Mouse (Mus musculus) forebrain, embryonic 14.5 days (tissue): Measurements from ENCODE around the gene Cdyl. TPM values are rescaled to one million over a fixed set of nuclear protein-coding genes. Genes with fewer than 3 reads are reported as not detected.

Experiments
- ATAC-seq: fragments of 200-750 bp; cut with Nextera tagmentation; 2 replicates; pipeline ENCODE4 v1.8.0; 2017; ENCODE audit warnings: mild to moderate bottlenecking, moderate library complexity
- DNase-seq: peaks from one replicate; pipeline ENCODE4 v3.0.0-alpha.2; 2015; ENCODE audit warnings: low spot score
- H3K27ac ChIP-seq: fragments of 300-500 bp; sonication (generic); 2 replicates; pipeline ENCODE4 v1.5.1; 2014; ENCODE audit warnings: low read depth, mild to moderate bottlenecking, control low read depth, low read length, moderate library complexity
- H3K27me3 ChIP-seq: fragments of 300-500 bp; sonication (generic); replicated peaks from 2 replicates; pipeline ENCODE4 v1.6.1; 2014; ENCODE audit warnings: low read length, control low read depth, mixed read lengths; ENCODE audit not compliant: control insufficient read depth, insufficient read depth
- H3K36me3 ChIP-seq: fragments of 300-500 bp; sonication (generic); 2 replicates; pipeline ENCODE4 v1.6.1; 2014; ENCODE audit warnings: low read length, control low read depth; ENCODE audit not compliant: control insufficient read depth, insufficient read depth
- H3K4me1 ChIP-seq: fragments of 300-500 bp; sonication (generic); 2 replicates; pipeline ENCODE4 v1.6.1; 2014; ENCODE audit warnings: antibody characterized with exemption, low read length, control low read depth; ENCODE audit not compliant: control insufficient read depth, insufficient read depth
- H3K4me2 ChIP-seq: fragments of 300-500 bp; sonication (generic); 2 replicates; pipeline ENCODE4 v1.6.1; 2014; ENCODE audit warnings: mild to moderate bottlenecking, control low read depth, low read length
- H3K4me3 ChIP-seq: fragments of 300-500 bp; sonication (generic); 2 replicates; pipeline ENCODE4 v1.5.1; 2014; ENCODE audit warnings: low read depth, low read length, control low read depth
- H3K9ac ChIP-seq: fragments of 300-500 bp; sonication (generic); 2 replicates; pipeline ENCODE4 v1.6.1; 2014; ENCODE audit warnings: mild to moderate bottlenecking, low read length, control low read depth, moderate library complexity
- H3K9me3 ChIP-seq: fragments of 300-500 bp; sonication (generic); replicated peaks from 2 replicates; pipeline ENCODE4 v1.6.1; 2016; ENCODE audit warnings: low read length, control low read depth, mixed read lengths; ENCODE audit not compliant: control insufficient read depth
- WGBS: fragments of 180-500 bp; shearing (Covaris S2); extraction: QIAGEN DNeasy Blood & Tissue Kit; methylation state at CpG from one replicate; pipeline ENCODE4 v1.1.7; 2014; 5-methylcytosine and 5-hydroxymethylcytosine counted together
- polyA plus RNA-seq: library from polyadenylated mRNA; unstranded; fragments of >200 nt; fragmentation: Nextera tagmentation; extraction: Ambion mirVana; gene quantifications from 2 replicates; pipeline ENCODE4 v1.2.1, GENCODE M21; 2014

Gene Cdyl
- polyA plus RNA-seq, 1 experiment from 2014 or later, result 4.5 TPM

DNA sequence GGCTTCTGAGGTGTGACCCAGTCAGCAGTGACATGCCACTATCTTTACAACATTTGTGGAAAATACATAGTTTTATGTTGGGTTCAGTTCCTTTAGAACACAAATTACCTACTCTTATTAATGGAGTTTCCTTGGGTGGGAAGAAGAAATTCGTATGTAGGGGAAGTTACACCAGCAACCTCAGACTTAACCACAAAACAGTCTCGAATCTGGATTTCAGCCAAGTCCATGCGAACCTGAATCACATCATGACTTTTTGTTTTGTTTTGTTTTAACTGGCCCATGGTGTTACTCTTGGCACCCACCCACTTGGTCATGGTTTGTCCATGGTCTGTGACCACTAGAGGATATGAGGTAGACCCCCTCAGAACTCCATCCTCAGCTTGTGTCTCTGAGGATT lies 211.5 kb downstream of the Cdyl start:
- no peak for DNase-seq
- Histone ChIP-seq H3K27ac (no peak overlapping the region), H3K9me3 (no peaks in the 10 kb centered on the region), H3K4me2 (no peak overlapping the region), H3K27me3 (no peaks in the 10 kb centered on the region), H3K9ac (no peak overlapping the region), H3K4me1 (no peaks in the 10 kb centered on the region), H3K36me3 (no peaks in the 10 kb centered on the region), H3K4me3 (no peak overlapping the region)
- 87% methylated on average over 3 of the region's 3 CpGs for WGBS
- no peak for ATAC-seq

DNA sequence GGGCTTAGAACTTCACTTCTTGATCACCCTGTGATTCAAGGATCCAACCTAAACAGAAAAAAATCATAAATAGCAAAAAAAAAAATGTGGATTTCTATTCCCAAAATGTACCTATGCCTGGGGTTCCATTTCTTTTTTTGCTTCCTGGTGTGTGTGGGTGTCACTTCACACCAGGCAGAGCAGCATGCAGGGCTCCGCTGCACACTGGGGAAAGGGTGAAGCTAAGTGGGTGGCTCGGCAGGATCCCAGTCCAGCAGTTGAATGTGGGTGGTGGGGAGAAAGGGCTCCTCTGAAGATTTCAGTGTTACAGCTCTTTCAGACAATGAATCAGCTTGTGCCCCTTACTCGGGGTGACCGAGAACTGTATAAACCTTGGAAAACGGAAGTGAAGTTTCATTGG lies 215.8 kb downstream of the Cdyl start:
- ATAC-seq (no peak), DNase-seq (no peak)
- no peak overlapping the region for H3K4me2 ChIP-seq
- H3K27me3 ChIP-seq, result no peaks in the 10 kb centered on the region
- no peak overlapping the region for H3K9ac ChIP-seq
- H3K27ac ChIP-seq, result no peak overlapping the region
- no peaks in the 10 kb centered on the region for H3K36me3 ChIP-seq
- H3K4me3 ChIP-seq, result no peak overlapping the region
- H3K9me3 ChIP-seq, result no peaks in the 10 kb centered on the region
- no peaks in the 10 kb centered on the region for H3K4me1 ChIP-seq
- 92% methylated on average over 5 of the region's 5 CpGs for WGBS

GRCm38 (mm10) chr13:35878282-35878681 lies 218.6 kb downstream of the Cdyl start:
- Histone ChIP-seq H3K9ac (no peak overlapping the region), H3K4me2 (no peak overlapping the region), H3K4me3 (no peak overlapping the region), H3K27ac (no peak overlapping the region), H3K4me1 (no peaks in the 10 kb centered on the region), H3K27me3 (no peaks in the 10 kb centered on the region), H3K9me3 (no peaks in the 10 kb centered on the region), H3K36me3 (no peaks in the 10 kb centered on the region)
- DNase-seq, result no peak
- ATAC-seq, result no peak
- WGBS, result 70% methylated on average over 1 of the region's 1 CpGs

GRCm38 (mm10) chr13:35879068-35879467 lies 219.4 kb downstream of the Cdyl start:
- H3K4me2 ChIP-seq, result no peak overlapping the region
- 49% methylated on average over 5 of the region's 5 CpGs for WGBS
- DNase-seq, result no peak
- no peak overlapping the region for H3K4me3 ChIP-seq
- H3K4me1 ChIP-seq, result no peaks in the 10 kb centered on the region
- H3K9ac ChIP-seq, result no peak overlapping the region
- no peaks in the 10 kb centered on the region for H3K27me3 ChIP-seq
- H3K36me3 ChIP-seq, result no peaks in the 10 kb centered on the region
- ATAC-seq, result no peak
- H3K27ac ChIP-seq, result no peak overlapping the region
- H3K9me3 ChIP-seq, result no peaks in the 10 kb centered on the region

DNA sequence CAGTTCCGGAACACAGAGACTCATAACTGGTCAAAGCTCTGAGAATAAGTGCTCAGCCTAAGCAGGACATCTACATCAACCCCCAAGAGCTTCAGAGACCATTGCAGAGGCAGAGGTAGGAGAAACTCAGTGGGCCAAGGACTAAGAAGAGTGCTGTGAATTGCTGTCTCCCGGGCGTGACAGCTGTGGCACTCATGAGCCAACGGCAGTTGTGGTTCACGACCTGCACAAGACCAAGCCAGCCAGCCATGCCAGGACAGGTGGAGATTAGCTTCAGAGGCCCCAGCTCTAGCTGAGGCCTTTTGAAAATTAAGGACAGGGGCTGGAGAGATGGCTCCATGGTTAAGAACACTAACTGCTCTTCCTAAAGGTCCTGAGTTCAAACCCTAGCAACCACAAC lies 219.9 kb downstream of the Cdyl start:
- Histone ChIP-seq H3K36me3 (no peaks in the 10 kb centered on the region), H3K4me3 (no peak overlapping the region), H3K9me3 (no peaks in the 10 kb centered on the region), H3K27me3 (no peaks in the 10 kb centered on the region), H3K27ac (no peak overlapping the region), H3K4me1 (no peaks in the 10 kb centered on the region), H3K9ac (no peak overlapping the region), H3K4me2 (no peak overlapping the region)
- no peak for ATAC-seq
- no peak for DNase-seq
- 88% methylated on average over 5 of the region's 5 CpGs for WGBS

GRCm38 (mm10) chr13:35880555-35881046 lies 221.0 kb downstream of the Cdyl start:
- Histone ChIP-seq H3K27me3 (no peaks in the 10 kb centered on the region), H3K4me1 (no peaks in the 10 kb centered on the region), H3K4me3 (no peak overlapping the region), H3K9ac (no peak overlapping the region), H3K27ac (no peak overlapping the region), H3K4me2 (no peak overlapping the region), H3K36me3 (no peaks in the 10 kb centered on the region), H3K9me3 (no peaks in the 10 kb centered on the region)
- peak; percentile 69 for DNase-seq
- 75% methylated on average over 6 of the region's 6 CpGs for WGBS
- ATAC-seq, result peak; percentile 61

DNA sequence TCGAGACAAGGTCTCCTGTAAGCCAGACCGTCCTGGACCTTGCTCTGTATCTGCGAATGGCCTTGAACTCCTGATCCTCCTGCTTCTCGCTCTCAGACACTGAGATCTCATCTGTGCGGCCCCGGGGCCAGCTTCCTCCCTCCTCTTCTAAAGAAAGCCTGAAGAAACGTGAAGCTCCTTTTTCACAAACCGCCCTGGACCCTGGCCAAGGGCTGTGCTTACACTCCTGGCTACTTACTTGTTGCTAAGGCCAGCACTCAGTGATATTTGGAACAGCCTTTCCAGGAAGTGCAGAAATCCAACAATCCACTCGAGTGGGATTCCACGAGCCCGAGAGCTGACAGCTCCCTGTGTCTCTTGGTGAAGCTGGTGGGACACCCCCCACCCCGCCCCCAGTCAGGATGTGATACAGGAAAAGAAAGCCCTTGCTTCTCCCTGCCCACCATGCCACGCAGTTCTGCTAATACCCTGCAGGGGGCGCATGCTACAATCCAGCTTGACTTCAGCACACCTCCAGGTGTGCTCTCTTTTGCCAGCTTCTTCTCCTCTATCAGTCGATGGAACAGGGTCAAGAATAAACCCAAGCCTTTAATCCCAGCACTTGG lies 226.6 kb downstream of the Cdyl start:
- Histone ChIP-seq H3K9ac (no peak overlapping the region), H3K4me2 (no peak overlapping the region), H3K36me3 (no peaks in the 10 kb centered on the region), H3K27ac (no peak overlapping the region), H3K9me3 (no peaks in the 10 kb centered on the region; the same call in 1 of the 2 replicates), H3K4me3 (no peak overlapping the region), H3K27me3 (no peaks in the 10 kb centered on the region), H3K4me1 (no peaks in the 10 kb centered on the region)
- DNase-seq (peak; percentile 32), ATAC-seq (no peak)
- 39% methylated on average over 15 of the region's 15 CpGs for WGBS

GRCm38 (mm10) chr13:35892866-35893265 lies 233.2 kb downstream of the Cdyl start:
- Histone ChIP-seq H3K4me2 (no peak overlapping the region), H3K9me3 (no peaks in the 10 kb centered on the region; the same call in 1 of the 2 replicates), H3K27ac (no peak overlapping the region), H3K4me1 (no peaks in the 10 kb centered on the region), H3K9ac (no peak overlapping the region), H3K27me3 (no peaks in the 10 kb centered on the region), H3K36me3 (no peaks in the 10 kb centered on the region), H3K4me3 (no peak overlapping the region)
- no peak for ATAC-seq
- no peak for DNase-seq
- WGBS, result 88% methylated on average over 3 of the region's 3 CpGs

GRCm38 (mm10) chr13:35905378-35905777 lies 245.7 kb downstream of the Cdyl start:
- H3K36me3 ChIP-seq, result no peaks in the 10 kb centered on the region
- WGBS, result 1% methylated on average over 13 of the region's 13 CpGs
- no peaks in the 10 kb centered on the region for H3K4me1 ChIP-seq
- no peaks in the 10 kb centered on the region for H3K27me3 ChIP-seq
- no peak overlapping the region for H3K27ac ChIP-seq
- DNase-seq (peak; percentile 32), ATAC-seq (no peak)
- H3K9ac ChIP-seq, result peak overlapping the region; percentile 65
- H3K4me3 ChIP-seq, result peak overlapping the region; percentile 60
- peak overlapping the region; percentile 63 for H3K4me2 ChIP-seq
- no peaks in the 10 kb centered on the region for H3K9me3 ChIP-seq
